Mouse (Mus musculus): ENCODE results near the gene Tpcn1.

The Tpcn1 gene

DNA sequence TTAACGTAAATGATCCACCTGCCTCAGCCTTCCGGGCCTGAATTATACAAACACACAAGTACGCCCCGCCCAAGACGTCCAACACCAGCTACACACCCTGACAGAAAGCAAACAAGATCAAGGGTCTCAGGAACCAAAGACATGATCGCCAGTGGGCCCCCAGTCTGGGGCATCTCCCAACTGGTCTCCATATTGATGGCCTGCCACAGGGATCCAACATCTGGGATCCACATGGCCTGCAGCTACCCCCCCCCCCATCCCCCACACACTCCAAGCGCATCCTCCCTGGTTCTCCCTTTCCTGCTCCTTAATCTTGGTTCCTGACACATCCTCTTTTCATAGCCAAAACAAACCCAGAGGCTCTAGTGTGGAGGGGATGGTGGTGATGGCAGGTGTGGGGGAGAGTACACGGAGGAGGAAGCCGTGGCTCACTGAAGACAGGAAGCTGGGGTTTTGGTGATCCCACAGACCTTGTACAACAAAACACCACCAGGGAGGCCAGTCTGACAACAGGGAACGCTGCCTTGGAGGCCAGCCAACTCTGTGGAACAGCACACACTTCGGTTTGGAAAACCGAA lies 9.9 kb downstream of the Tpcn1 start:
- no peak for DNase-seq (ENCODE audit: low spot score)

DNA sequence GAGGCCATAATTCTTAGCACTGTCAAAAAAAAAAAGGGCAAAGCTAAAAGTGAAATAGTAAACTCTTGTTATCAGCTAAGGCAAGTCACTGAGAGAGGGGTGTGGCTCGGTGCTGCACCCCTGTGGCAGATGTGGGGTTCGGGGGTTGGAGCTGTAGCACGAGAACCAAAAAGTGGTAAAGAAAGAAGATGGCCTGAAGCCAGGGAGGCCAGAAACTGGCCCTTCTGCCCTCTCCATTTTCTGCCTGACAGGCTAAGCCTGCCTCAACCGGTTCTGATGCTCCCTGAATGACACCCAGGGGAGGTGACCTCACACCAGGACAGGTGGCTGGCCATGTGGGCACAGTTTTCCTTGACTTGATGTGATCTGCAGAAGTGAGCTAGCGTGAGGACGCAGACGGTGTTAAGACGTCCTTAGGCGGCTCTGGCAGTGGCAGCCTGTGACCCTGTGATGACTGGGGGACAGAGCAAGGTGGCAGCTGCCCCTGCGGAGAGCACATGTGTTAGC lies 10.5 kb downstream of the Tpcn1 start:
- DNase-seq (ENCODE audit: low spot score), result peak; percentile 77

DNA sequence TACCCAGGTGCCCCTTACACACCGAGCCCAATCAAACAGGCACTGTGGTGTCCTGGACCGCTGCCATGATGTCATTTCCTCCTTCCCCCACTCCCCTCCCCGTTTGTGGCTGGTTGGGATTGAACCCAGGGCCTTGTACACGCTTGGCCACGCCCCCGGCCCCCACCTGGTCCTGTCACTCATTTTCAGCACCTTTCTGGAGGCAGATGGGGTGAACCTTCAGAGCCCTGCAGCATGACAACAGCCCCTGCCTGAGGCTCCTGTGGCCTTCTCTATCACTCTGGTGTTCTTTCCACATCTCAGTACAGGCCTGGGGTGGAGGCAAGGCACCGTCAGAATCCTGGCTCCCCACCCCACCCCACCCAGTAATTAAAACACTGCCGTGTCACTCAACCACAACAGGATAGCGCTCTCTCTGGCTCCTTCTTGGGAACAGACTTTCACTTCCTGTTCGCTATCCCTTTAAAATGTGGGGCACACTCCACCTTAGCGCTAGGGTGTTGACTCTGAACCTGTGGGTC lies 11.6 kb downstream of the Tpcn1 start:
- no peak for DNase-seq (ENCODE audit: low spot score)

DNA sequence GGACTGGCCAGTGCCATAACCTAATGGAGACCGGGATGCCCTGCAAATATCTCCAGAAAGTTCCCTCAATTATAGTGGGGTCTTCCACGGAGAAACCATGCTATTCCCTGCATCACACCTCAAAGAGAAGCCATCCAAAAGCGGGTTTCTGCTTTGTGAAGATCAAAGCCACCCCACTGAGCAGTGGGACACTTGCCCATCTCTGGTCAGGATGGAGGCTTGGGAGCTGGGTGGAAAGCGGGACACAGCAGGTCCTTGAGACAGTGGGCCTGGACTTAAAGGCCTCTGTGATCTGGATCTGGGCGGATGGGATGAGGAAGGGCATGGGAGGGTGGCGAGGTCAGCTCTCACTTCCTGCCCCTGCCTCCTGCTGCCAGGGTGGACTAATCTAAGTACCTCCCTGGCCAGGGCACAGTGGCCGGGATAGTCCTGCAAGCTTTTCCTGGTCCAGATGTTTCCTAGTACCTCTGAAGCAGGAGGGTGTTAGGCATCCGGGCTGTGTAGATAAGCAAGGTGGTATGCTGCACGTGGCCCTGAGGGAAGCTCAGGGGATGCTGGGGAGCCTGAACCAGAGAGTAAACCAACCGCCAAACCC lies 13.9 kb downstream of the Tpcn1 start:
- no peak for DNase-seq (ENCODE audit: low spot score)

DNA sequence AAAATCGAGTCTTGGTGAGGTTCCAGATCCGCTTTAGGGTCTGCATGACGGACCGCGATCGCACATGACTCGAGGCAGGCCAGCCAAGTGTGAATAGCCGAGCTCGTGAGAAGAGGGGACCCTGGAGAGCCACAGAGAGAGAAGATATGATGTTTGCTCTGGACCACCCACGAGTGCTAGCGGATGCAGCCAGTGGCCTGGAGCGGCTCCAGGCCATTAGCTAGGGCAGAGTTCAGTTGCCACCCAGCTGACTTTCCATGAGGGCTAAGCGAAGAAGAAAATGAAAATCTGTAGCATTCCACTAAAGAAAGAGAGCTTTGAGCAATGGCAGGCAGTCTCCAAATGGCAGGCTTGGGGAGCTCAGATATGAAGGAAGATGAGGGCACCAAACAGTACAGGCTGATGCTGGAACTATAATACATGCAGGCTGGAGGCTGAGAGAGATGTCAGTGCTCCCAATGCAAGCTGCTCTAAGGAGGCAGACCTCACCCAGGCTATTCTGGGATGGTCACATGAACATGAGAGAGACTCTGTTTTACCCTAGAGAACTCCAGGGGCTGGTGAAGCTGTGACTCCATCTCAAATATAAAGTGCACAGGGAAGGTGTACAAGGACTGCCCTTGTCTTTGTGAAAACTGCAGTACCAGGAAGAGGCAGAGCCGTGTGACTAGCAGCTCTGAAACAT lies 17.3 kb downstream of the Tpcn1 start:
- DNase-seq (ENCODE audit: low spot score), result no peak

DNA sequence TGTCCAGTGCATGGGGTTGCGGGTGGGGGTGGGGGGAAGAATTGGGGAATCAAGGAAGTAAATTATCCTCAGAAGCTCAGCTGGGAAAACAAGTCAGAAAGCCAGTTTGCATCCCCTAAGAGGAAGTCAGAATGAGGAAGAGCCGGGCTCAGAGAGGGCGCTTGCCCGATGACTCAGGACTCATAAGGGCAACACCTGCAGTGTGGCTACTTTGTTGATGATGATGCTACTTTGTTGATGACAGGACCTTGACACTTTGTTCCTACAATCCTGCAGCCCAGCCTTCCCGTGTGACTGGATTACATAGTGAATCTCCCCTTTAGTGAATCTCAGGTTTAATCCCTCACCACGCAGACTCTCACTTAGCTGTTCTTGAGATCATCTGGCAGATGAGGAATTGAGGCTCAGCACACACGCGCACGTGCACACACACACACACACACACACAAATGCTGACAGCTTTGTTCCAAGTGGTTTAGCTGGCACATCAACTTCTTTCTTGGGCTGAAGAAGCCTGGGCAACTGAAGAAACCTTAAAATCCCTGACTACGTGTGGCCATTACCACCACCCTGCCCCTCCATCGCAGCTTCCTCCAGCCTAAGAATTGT lies 18.1 kb downstream of the Tpcn1 start:
- DNase-seq (ENCODE audit: low spot score), result no peak

DNA sequence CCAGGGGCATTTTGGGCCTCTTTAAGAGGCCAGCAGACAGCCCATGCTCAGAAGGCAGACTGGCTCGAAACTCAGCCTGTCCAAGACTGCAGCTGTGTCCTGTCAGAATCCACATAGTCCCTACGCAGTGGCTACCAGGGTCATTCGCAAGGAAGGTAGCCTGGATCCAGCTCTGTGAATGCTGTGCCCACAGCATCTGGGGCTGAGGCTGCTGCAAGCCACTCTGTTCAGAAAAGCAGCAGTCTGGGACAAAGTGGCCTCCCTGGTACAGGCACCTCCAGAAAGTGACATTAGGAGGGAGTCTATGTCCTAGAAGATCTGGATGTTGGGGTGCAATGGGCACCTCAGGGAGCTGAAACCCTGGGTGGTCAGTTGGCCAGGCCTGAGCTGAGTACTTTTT lies 18.7 kb downstream of the Tpcn1 start:
- no peak for DNase-seq (ENCODE audit: low spot score)

DNA sequence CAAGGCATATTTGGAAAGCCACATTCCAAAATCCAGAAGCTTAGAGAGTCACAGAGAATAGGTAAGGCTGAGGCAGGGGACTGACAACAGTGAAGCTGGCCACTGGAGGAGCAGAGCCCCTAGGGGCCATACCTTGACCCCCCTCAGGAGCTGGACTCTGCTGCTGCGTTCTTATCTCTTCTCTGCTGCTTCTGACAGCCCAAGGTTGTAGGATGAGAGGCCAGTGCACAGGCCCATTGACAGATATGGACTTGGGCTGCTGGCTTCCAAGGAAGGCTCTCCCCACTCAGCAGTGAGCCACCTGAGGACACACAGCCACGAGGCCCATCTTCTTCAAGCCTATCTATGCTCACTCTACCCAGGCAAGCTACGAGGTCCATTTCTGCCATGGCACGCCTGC lies 19.5 kb downstream of the Tpcn1 start:
- DNase-seq (ENCODE audit: low spot score), result no peak

DNA sequence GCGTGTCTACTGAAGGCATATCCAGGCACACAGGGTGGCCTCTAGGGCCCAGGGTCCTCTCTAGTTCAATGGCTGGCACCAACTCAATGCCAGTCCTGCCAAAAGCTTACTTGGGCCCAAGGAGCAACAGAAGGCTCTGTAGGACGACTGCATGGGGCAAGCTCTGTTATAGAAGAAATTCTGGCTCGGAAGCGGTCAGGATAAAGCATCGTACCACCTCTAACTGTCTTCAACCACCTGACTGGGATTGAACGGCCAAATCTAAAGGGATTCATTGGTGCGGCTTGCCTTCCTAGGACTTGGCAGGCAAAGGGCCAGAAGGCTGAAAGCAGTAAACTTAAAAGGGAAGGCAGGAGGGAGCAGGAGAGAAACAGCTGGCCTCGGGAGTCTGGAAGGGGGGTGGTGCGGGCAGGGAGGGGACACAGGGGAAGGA lies 20.1 kb downstream of the Tpcn1 start:
- DNase-seq (ENCODE audit: low spot score), result no peak

DNA sequence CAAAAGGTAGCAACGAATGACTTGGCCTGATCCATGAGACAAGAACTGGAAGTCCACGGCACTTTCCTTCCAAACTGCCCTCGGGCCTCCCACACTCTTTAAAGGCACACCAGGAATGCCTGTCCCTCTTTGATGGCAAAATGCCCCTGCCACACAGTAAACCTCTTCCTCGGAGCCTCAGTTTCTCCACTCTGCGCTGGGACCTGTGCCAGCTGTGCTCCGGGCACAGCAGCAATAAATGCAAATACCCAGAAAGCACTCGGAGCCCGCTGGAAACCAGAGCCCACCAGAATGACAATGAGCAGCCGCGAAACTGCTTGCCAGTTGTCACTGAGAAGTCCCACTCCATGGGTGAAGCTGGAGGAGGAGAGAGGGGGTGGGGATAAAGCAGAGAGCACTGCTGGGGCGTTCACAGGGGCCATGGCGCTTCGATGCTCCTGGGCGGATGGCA lies 20.7 kb downstream of the Tpcn1 start:
- DNase-seq (ENCODE audit: low spot score), result no peak

DNA sequence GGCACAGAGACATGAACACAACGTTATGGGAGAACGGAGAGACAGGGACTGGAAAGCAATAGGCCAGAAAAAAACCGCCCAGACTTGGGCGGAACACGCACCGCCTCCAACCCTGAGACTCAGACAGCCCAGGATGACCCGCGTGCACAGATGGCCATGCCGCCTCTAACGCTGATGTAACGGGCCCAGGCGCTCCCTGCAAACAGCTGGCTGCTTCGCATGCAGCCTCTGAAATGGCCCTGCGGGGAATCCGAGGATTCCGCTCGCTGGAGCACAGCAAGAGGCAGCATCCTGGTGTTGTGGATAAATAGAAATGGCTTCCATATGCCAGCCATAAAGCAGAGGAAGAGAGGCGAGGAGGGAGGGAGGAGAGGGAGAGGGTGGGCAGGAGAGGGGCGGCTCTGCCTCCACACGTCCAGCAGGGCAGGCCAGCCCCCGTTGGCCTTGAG lies 21.2 kb downstream of the Tpcn1 start:
- no peak for DNase-seq (ENCODE audit: low spot score)

DNA sequence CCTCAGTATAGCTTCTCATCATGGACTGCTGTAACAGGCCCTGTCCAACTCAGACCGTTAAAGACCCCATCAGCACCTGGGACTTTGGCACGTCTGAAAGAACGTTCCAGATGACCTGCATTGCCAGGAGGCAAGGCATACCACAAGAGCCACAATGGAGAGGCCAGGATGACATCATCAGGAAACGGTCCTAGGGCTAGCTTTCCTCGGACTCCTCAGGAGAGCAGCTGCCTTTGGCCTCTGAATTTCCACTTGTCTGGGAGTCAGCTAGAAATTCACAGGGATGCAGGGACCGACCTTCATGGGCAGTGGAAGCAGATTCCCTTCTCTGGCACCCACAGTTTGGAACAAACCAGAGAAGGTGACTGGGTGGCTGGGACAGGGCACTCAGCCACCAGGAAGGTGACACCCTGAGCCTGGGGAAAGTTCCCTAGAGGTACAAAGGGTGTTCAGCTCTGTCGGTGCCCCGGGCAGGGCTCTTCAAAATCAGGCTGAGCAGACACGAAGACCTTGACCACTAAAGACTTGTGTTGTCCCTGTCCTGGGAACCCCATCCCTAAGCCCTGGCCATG lies 21.7 kb downstream of the Tpcn1 start:
- no peak for DNase-seq (ENCODE audit: low spot score)

DNA sequence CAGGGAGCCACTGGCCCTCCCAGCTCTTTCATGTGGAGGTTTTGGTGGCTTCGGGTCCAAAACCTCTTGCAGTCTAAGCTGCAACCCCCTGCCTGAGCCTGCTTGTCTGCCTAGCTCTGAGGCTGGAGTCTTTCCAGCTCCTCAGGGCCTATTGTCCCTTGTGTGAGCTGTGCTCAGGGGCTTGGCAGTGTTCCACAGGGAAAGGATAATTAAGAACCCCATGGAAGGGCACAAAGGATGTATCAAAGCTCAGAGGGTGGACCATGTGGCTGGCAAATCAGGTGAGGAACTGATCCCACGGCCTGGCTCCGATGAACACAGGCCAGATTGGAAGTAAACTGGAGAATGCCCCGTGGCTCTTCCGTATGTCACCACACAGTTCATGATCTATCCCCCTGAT lies 22.4 kb downstream of the Tpcn1 start:
- no peak for DNase-seq (ENCODE audit: low spot score)

DNA sequence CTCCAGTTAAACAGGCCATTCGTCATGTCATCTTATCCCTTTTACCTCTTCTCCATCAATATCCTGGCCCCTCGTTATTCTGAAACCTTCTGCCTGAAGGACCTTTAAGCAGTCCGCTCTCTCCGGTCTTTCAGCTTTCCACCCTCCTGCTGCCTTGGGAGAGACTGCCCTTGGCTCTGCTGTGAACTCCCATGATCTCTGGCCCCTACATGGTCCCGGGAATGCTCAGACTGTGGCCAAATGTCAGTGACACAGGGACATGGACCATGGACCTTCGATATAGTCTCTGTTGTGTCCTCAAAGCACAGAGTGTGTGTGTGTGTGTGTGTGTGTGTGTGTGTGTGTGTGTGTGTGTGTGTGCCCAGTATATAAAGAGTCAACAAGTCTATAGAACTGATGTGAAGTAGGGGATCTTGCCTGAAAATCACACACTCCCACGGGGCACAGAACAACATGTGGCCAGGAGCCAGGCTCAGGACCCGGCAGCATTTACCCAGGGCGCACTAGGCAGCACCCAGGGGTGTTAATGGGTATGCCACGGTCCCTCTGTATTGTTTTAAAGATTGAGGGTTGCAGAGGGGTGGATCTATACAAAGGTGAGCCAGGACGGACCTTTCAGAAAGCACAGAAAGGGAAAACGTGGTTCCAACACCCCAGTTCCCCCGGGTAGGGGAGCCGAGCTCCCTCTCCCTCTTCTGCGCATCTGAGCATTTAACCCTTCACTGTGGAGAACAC lies 23.1 kb downstream of the Tpcn1 start:
- DNase-seq (ENCODE audit: low spot score), result no peak

DNA sequence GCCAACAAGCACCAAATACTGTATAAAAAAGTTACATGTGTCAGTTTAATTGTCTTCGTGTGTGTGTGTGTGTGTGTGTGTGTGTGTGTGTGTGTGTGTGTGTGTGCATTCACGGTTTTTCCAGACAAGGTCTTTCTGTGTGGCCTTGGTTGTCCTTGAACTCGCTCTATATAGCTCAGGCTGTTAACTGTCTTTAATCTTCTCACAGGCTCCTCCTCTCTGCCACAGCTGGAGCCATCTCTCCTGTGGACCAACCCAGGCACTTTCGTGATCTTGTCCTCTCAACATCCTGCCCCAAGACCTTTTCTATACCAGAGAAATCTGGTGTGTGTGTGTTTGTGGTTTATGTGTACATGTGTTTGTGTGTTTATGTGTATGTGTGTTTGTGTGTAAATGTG lies 24.6 kb downstream of the Tpcn1 start:
- DNase-seq (ENCODE audit: low spot score), result no peak

DNA sequence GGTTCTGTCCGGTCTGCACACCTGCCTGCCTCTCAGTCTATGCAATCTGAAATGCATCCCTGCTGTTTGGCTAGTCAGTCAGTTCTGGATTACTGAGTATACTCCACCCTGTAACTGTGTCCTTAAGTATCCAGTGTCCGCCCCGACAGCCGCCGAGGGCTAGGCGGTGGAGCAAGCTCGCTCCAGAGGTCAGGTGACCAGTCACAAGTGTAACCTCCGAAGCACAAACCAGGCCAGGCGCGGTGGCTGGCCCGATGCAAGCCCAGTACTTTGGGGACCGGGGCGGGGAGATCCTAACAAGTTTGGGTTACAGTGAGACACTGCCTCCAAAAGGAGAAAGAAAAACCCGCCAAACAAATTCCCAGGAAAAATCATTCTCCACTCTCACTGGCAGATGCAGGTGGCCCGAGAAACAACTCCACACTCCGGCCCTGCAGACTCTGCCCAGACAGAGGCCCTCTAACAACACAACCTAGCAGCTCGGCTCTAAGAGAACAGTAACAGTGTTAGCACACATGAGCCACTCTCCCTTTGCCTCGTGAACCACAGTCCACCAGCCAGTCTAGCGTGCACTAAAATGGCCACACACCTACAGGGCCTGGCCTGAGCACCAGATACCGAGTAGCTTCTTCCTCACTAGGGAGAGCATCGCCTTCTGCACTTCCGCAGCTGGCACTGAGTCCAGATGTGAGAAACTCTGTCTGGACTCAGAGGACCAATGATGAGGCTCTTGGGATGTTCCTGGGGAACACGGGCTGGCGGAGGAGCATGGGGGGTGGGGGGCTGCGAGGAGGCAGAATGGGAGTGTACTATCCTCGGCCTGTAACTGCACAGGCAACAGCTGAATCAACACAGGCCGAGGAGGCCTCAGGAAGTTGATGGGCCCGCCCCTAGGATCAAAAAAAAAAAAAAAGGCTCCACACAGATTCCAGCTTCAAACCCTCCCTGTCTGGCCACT lies 25.2 kb downstream of the Tpcn1 start:
- no peak for DNase-seq (ENCODE audit: low spot score)

DNA sequence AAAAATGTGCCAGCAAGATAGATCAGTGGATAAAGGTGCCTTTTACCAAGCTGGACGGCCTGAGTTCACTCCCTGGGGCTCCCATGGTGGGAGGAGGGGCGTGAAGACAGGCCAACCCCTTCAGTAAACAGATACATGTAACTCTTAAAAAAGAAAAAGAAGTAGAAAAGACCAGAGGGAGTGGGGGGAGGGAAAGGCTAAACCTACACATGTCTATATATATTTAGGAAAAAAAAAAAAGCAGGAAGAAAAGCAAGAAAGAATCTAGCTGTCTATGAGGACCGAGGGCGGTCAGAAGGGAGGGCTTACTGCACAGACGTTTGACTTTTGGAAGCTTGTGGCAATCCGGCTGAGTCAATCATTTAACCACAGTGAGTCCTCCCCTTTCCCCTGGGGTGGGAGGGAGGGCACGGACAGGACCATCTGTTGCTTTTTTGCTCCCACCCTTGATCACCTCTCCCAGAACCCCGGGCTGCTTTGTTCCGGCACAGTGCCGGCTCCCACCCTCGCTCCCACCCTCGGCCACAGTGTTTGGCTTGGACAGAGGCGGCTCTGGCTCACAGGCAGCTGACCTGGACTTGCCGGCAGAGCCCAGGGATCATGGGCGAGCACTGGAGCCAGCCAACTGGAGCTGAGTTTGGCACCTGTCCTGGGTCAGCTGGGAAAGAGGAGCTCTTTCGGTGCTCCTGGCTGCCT lies 27.7 kb downstream of the Tpcn1 start:
- no peak for DNase-seq (ENCODE audit: low spot score)

DNA sequence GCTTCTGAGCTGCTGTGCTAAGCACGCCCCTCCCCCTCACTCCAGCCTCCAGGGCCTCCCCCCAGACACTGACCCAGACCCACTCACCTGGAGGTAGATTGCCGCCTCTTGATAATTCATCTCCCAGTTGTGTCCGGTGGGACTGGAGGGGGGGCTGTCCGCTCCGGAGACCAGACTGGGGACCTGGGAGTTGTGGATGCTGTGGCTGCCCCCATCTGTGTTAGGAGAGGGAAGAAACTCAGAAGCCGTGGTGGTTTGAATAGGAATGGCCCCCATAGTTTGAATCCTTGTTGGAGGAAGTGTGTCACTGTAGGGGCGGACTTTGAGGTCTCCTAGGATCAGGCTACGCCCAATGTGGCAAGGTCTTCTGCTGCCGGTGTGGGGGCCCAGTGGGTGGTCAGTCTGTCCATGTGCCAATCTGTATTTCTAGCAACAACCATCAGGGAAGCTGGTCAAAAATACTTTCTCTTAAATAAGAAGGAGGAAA lies 28.3 kb downstream of the Tpcn1 start:
- no peak for DNase-seq (ENCODE audit: low spot score)

DNA sequence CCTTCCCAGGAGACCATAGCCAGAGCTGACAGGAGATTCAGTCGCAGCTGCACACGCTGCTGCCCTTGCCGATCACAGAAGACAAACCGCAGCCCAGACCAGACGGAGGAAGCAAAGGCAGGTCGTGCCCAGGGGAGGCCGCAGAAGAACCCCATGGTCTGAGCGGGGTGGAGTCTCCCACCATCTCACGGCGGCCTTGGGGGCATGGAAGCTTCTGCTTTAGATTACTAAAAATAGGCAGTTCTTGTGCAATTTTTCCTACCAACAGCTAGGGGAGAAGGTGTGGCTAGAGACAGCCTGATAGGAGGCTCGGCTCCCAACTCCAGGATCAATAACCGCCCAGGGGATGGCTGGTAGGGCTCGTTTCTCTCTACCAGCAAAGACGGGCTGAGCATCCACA lies 29.7 kb downstream of the Tpcn1 start:
- DNase-seq (ENCODE audit: low spot score), result no peak

DNA sequence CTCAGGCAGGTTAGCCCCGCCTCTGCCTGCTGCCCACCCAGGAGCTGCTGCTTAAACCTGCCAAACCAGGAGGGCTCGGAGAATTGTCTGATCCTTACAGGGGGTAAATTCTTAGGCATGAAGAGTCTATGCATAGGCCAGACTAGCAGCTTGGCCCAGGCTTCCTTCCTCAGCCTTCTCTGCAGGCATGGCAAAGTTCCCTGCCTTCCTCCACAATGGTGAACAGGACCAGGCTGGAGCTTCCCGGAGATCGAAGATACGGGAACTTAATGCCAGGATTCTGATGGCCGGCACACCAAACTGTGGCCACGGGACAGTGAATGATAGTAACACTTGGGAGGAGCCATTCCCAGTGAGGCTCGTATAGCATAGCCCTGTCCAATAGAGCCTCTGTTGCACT lies 30.4 kb downstream of the Tpcn1 start:
- no peak for DNase-seq (ENCODE audit: low spot score)
